Mouse (Mus musculus) CD4-positive helper T cell, adult 2 months (primary cell): ENCODE data around the gene Fus.

ENCODE experiments used
- DNase-seq: peaks from one replicate; pipeline ENCODE4 v3.0.0-alpha.2; 2012; ENCODE audit warnings: low read depth, missing footprints, low spot score

Fus gene

DNA sequence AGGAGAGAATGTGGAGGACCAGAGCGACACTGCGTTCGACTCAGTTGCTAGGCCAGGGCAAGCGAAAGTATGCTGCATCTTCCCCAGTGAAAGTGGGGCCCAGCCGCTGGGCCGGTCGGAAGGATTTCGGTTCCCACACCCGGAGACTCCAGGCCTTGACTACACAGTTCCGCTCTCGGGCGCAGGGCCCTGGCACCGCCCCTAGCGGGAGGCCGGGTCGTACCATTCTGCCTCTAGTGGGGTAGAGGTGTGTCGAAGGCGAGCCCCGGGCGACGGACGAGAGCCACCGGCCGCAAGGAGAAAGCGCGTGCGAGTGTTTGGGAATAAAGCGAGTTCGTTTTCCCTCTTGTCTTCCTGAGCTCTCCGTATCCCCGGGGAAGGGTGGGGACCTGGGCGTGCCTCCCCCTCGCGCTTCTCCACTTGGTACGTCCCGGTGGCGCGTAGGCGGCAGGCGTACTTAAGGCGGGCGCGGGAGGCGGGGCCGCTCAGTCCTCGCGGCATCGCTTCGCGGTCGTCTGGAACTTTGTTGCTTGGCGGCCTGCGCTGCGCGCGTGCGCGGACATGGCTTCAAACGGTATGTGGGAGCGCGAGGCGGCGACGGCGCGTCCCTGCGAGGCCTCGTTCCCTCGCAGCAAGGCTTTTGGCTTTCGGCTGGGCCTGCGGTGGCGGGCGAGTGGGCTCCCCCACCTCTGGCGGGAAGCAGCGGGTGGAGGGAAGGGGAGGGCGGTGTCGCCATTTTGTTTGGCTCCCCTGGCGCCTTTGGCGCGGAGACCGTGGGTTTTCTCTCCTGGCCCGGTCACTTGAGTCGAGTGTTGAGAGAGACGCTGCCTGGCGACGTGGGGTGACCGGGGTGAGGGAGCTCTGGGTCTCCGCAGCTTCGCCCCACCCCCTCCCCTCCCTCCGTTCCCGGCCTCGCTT, at the start of gene Fus:
Gene Fus (plus strand): TSS at position 454 of the 918 bp plus-strand sequence.
- DNase-seq, result peak; percentile 95

GRCm38 (mm10) chr7:127918203-127918602, 49.1 kb upstream of the Fus start:
- peak; percentile 79 for DNase-seq

GRCm38 (mm10) chr7:127919290-127919689, 48.0 kb upstream of the Fus start:
- no peak for DNase-seq

DNA sequence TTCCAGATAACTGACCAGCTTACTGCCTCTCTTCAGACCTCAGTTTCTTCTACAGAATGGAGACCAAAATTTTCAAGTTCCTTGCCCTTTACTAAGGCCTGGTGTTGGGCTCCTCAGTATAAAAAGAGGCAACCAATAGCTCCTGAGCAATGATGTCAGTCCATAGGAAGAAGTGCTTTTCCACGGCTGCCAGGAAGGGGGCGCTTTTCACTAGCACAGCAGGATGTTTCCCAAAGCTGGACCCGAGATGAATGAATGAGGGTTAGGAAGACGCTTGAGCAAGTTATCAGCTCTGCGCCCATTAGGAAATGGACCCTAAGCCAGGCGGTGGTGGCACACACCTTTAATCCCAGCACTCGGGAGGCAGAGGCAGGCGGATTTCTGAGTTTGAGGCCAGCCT, 45.7 kb upstream of the Fus start:
- DNase-seq, result no peak

GRCm38 (mm10) chr7:127922451-127923275, 44.6 kb upstream of the Fus start:
- peak; percentile 64 for DNase-seq

- no peak for DNase-seq
Measured at GRCm38 (mm10) chr7:127923714-127924113, 43.5 kb upstream of the Fus start.

GRCm38 (mm10) chr7:127925252-127925651, 42.0 kb upstream of the Fus start:
- no peak for DNase-seq

DNA sequence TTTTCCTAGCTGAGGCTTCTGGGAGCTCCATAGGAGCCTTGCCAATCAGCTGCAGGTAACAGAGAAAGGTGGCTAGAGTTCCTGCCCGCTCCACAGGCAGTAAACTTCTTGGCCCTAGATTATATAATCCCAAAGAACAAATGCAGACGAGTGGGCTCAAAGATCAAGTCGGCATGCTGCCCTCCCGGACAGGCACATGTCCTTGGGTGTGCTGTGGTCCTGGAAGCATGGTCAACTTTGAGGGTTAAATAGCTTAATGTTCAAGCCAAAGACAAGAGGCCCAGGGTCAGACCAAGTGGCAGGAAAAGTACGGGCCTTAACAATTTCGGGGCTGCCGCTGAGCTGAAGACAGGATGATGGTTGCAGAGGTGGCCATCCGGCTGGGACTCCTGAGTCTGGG, 41.2 kb upstream of the Fus start:
- no peak for DNase-seq

GRCm38 (mm10) chr7:127926846-127927245, 40.4 kb upstream of the Fus start:
- DNase-seq, result no peak

- DNase-seq, result no peak
Measured at GRCm38 (mm10) chr7:127927726-127928125, 39.5 kb upstream of the Fus start.

DNA sequence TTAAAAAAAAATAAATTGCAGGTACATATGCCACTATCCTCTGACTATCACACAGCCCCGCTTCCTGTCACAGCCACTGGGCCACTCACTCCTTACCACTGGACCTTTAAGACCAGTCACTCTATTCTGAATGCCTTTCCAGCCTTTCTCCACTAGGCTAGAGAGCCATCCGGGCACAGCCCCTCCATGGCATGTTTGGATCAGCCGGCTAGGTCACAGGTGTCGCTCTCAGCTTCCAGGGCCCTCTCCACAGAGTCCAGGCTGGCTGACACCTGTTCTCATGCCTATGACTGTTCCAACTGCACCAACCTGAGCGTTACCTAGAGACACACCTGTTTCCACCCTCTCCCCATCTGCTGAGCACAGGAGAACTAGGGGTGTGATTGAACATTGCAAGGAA, 38.7 kb upstream of the Fus start:
- no peak for DNase-seq

GRCm38 (mm10) chr7:127929923-127930322, 37.3 kb upstream of the Fus start, which contains the start of gene Prss8:
Prss8 (minus strand) TSS chr7:127930104.
- no peak for DNase-seq

DNA sequence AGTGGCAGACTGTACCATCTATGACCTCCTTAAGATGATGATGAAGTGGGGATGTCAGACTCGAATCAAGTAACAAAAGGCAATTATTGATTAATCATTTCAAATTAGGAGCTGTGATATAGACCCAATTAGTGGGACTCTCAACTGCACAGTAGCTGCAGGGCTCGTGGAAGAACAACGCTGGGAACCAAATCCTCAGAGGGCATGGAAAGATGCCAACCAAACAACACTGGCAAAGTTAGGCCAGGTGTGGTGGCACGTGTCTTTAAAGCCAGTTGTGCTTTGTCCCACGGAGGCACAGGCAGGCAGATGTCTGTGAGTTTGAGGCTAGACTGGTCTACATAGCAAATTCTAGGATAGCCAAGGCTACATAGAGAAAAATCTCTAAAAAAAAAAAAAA, 36.6 kb upstream of the Fus start:
- DNase-seq, result no peak

- DNase-seq, result no peak
Measured at GRCm38 (mm10) chr7:127931351-127932135, 35.7 kb upstream of the Fus start.

DNA sequence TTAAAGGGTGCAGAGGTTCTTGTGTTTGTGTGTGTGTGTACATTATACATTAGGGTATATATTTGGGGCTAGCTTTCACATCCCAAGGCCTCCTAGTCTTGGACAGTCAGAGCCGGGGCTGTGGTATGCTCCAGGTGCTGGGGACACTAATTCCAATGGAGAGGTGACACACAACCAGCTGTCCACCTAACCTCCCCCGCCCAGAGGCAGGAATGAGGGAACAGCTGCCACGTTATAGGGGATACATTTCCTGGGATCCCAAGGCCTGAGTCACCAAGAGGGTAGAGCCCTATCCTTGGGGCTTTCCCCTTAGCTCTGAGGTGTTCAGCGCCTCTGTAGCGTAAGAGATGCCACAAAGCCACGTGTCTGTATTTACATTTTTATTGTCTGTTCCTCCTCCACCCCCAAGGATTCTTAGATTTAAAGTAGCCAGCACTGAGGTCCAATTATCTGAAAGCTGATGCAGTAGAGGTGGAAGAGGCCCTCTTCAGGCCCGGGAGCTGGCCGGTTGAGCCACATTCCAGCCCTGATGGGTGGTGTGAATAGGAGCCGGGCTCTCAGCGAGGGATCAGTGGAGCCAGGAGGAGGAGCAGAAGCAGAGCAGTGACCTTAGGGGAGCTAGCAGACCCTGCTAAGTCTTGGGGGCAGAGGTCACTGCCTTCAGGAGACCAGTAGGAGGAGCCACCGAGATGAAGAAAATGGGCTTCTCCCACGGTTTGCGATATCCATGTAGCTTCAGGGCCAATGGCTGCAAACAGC, 34.8 kb upstream of the Fus start:
- no peak for DNase-seq

GRCm38 (mm10) chr7:127934075-127934474, 33.2 kb upstream of the Fus start:
- DNase-seq, result no peak

- peak; percentile 95 for DNase-seq
Measured at GRCm38 (mm10) chr7:127935028-127935722, 32.1 kb upstream of the Fus start.

DNA sequence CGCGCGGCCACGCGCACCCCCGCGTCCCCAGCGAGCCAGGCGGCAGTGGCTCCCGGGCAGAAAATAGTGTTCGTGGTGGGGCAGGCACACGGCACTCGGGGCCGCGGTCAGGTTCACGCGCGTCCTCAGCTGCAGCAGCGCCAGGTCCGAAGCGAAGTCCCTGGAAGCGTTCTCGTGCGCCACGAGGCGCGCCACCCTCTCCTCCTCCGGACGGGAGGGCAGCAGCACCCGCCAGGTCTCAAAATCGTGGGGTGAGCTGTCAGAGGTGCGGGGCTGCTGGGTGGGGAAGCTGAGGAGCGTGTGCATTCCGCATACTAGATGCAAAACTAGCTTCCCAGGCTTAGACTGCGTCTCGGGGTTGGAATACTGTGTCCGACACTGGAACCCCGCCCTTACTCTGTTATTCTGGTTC, 31.5 kb upstream of the Fus start:
- DNase-seq, result no peak

DNA sequence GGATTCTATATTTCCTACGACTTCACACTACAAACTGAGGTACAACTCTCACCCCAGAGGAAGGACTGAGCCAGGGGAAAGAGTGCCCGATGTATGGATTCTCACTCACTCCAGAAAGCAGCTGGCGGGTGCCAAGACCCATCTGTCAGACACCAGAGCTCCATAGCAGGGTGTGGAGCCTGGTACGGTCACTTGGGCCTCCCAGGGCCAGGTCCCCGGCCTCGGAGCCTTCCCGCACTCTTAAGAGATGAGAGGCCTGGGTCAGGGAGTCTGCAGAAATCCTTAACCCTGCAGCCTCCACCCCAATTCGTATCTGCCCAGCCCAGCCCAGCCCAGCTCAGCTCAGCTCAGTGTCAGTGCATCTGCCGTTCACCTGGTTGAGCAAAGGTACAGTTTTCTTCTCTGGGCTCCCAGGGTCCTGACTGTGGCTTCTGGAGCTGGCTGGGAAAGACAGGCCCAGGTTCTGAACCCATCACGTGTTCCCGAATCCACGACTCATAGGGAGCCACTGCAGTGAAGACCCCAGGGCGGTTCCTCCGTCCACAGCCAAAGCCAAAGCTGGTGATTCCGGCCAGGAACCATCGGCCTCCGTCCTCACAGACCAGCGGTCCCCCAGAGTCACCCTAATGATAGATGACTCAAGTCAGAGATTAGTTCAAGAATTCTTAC, 30.9 kb upstream of the Fus start:
- DNase-seq, result no peak

- peak; percentile 27 for DNase-seq
Measured at GRCm38 (mm10) chr7:127942097-127942496, 25.2 kb upstream of the Fus start.
